Mouse (Mus musculus) CH12.LX (cell line): ENCODE results near the gene Hist3h2a. TPM values are rescaled to one million over a fixed set of nuclear protein-coding genes. Genes with fewer than 3 reads are reported as not detected.

ENCODE experiments used
- DNase-seq: peaks from one replicate; pipeline ENCODE4 v3.0.0-alpha.2; 2013; ENCODE audit errors: extremely low read depth
- H3K27ac ChIP-seq: 2 replicates; pipeline ENCODE4 v1.5.1; 2012; ENCODE audit warnings: low read depth, mild to moderate bottlenecking, control low read depth, moderate library complexity; ENCODE audit not compliant: insufficient read depth
- H3K27me3 ChIP-seq: replicated peaks from 2 replicates; pipeline ENCODE3; 2012; ENCODE audit warnings: inconsistent platforms
- H3K36me3 ChIP-seq, 2 experiments: replicated peaks in 1 of 2; 2 replicates each; pipeline versions ENCODE3 to v1.6.1; 2012; ENCODE audit warnings: inconsistent platforms in 1 of 2, low read length in 1 of 2, mild to moderate bottlenecking in 1 of 2, mixed read lengths in 1 of 2, moderate library complexity in 1 of 2; ENCODE audit not compliant: control insufficient read depth in 1 of 2, insufficient read depth in 1 of 2
- H3K4me1 ChIP-seq, 2 experiments: 2 replicates each; pipeline ENCODE4 v1.6.1; 2012; ENCODE audit warnings: inconsistent platforms in 1 of 2, moderate library complexity in 1 of 2; ENCODE audit not compliant: insufficient read depth in 2 of 2, control insufficient read depth in 1 of 2
- H3K4me2 ChIP-seq: 2 replicates; pipeline ENCODE4 v1.6.1; 2012; ENCODE audit warnings: low read depth, mild to moderate bottlenecking, control low read depth; ENCODE audit not compliant: poor library complexity, insufficient read depth, severe bottlenecking
- H3K4me3 ChIP-seq, 3 experiments: fragments of 150-350 bp in 1 of 3; sonication (generic) in 1 of 3; replicated peaks in 1 of 3; 2 replicates each; pipeline versions ENCODE3 to v1.5.1; 2011 to 2012; ENCODE audit warnings: low read depth in 2 of 3, low read length in 2 of 3, mild to moderate bottlenecking in 2 of 3, moderate library complexity in 2 of 3, control low read depth in 1 of 3, improper control_type of control experiment in 1 of 3, inconsistent platforms in 1 of 3, mixed read lengths in 1 of 3; ENCODE audit not compliant: poor library complexity in 1 of 3
- H3K79me2 ChIP-seq: replicated peaks from 2 replicates; pipeline ENCODE4 v1.6.1; 2012; ENCODE audit warnings: mild to moderate bottlenecking, moderate library complexity; ENCODE audit not compliant: control insufficient read depth, poor library complexity, insufficient read depth, severe bottlenecking; ENCODE audit errors: extremely low read depth
- H3K9ac ChIP-seq: 2 replicates; pipeline ENCODE4 v1.6.1; 2012; ENCODE audit warnings: low read depth, mild to moderate bottlenecking, control low read depth, moderate library complexity; ENCODE audit not compliant: insufficient read depth
- H3K9me3 ChIP-seq: replicated peaks from 2 replicates; pipeline ENCODE3; 2012; ENCODE audit warnings: low read length, inconsistent platforms, mixed read lengths
- BHLHE40 ChIP-seq: IDR thresholded peaks from 2 replicates; pipeline ENCODE4 v1.6.1; 2011; ENCODE audit warnings: mild to moderate bottlenecking, low read depth, low read length, improper control_type of control experiment
- CHD1 ChIP-seq: IDR thresholded peaks from 2 replicates; pipeline ENCODE4 v1.6.1; 2012; ENCODE audit warnings: low read depth, low read length, improper control_type of control experiment, inconsistent platforms
- CHD2 ChIP-seq: IDR thresholded peaks from 2 replicates; pipeline ENCODE4 v1.6.1; 2011; ENCODE audit warnings: low read length, improper control_type of control experiment
- CTCF ChIP-seq, 2 experiments: IDR thresholded peaks in 1 of 2; conservative IDR thresholded peaks in 1 of 2; 2 replicates each; pipeline ENCODE4 v1.5.1; 2011 to 2012; ENCODE audit warnings: low read depth in 2 of 2, low read length in 2 of 2, improper control_type of control experiment in 1 of 2, inconsistent platforms in 1 of 2, mild to moderate bottlenecking in 1 of 2, moderate library complexity in 1 of 2
- E2F4 ChIP-seq: IDR thresholded peaks from 2 replicates; pipeline ENCODE4 v1.6.1; 2011; ENCODE audit warnings: low read depth, low read length, improper control_type of control experiment; ENCODE audit not compliant: insufficient replicate concordance
- ELF1 ChIP-seq: IDR thresholded peaks from 2 replicates; pipeline ENCODE4 v1.6.1; 2014; ENCODE audit warnings: low read depth, mild to moderate bottlenecking, inconsistent platforms, low read length, improper control_type of control experiment
- ETS1 ChIP-seq: conservative IDR thresholded peaks from 2 replicates; pipeline ENCODE4 v1.6.1; 2012; ENCODE audit warnings: low read depth, mild to moderate bottlenecking, inconsistent platforms, low read length, improper control_type of control experiment, moderate library complexity
- GABPA ChIP-seq: IDR thresholded peaks from 2 replicates; pipeline ENCODE4 v1.6.1; 2012; ENCODE audit warnings: low read depth, low read length, improper control_type of control experiment, inconsistent platforms; ENCODE audit not compliant: insufficient replicate concordance
- HCFC1 ChIP-seq: IDR thresholded peaks from 2 replicates; pipeline ENCODE4 v1.6.1; 2012; ENCODE audit warnings: low read depth, mild to moderate bottlenecking, inconsistent platforms, low read length, improper control_type of control experiment
- IRF4 ChIP-seq: IDR thresholded peaks from 2 replicates; pipeline ENCODE4 v1.6.1; 2014; ENCODE audit warnings: low read depth, mild to moderate bottlenecking, inconsistent platforms, low read length, improper control_type of control experiment
- JUN ChIP-seq: IDR thresholded peaks from 2 replicates; pipeline ENCODE4 v1.6.1; 2011; ENCODE audit warnings: low read depth, mild to moderate bottlenecking, low read length, improper control_type of control experiment, moderate library complexity; ENCODE audit not compliant: insufficient read depth
- JUND ChIP-seq: conservative IDR thresholded peaks from 2 replicates; pipeline ENCODE4 v1.6.1; 2011; ENCODE audit warnings: low read depth, low read length, improper control_type of control experiment
- KAT2A ChIP-seq: IDR thresholded peaks from 2 replicates; pipeline ENCODE4 v1.6.1; 2012; ENCODE audit warnings: low read length, improper control_type of control experiment, inconsistent platforms; ENCODE audit not compliant: insufficient replicate concordance
- MAFK ChIP-seq: IDR thresholded peaks from 2 replicates; pipeline ENCODE4 v1.6.1; 2011; ENCODE audit warnings: low read length, improper control_type of control experiment; ENCODE audit not compliant: insufficient replicate concordance
- MAX ChIP-seq: IDR thresholded peaks from 2 replicates; pipeline ENCODE4 v1.6.1; 2011; ENCODE audit warnings: low read length, improper control_type of control experiment
- MAZ ChIP-seq: IDR thresholded peaks from 2 replicates; pipeline ENCODE4 v1.6.1; 2012; ENCODE audit warnings: low read depth, mild to moderate bottlenecking, inconsistent platforms, low read length, improper control_type of control experiment, moderate library complexity
- MEF2A ChIP-seq: IDR thresholded peaks from 2 replicates; pipeline ENCODE4 v1.6.1; 2014; ENCODE audit warnings: low read depth, mild to moderate bottlenecking, inconsistent platforms, low read length, improper control_type of control experiment, borderline replicate concordance
- MXI1 ChIP-seq: IDR thresholded peaks from 2 replicates; pipeline ENCODE4 v1.6.1; 2011; ENCODE audit warnings: mild to moderate bottlenecking, low read depth, low read length, improper control_type of control experiment
- MYC ChIP-seq: IDR thresholded peaks from 2 replicates; pipeline ENCODE4 v1.6.1; 2011; ENCODE audit warnings: low read depth, mild to moderate bottlenecking, improper control_type of control experiment, low read length
- NELFE ChIP-seq: IDR thresholded peaks from 2 replicates; pipeline ENCODE4 v1.6.1; 2011; ENCODE audit warnings: low read depth, low read length, improper control_type of control experiment
- NRF1 ChIP-seq: IDR thresholded peaks from 2 replicates; pipeline ENCODE4 v1.6.1; 2014; ENCODE audit warnings: low read depth, mild to moderate bottlenecking, inconsistent platforms, low read length, improper control_type of control experiment, moderate library complexity
- PAX5 ChIP-seq: IDR thresholded peaks from 2 replicates; pipeline ENCODE4 v1.6.1; 2012; ENCODE audit warnings: low read length, inconsistent platforms, mixed read lengths
- POLR2A ChIP-seq: IDR thresholded peaks from 2 replicates; pipeline ENCODE4 v1.6.1; 2011; ENCODE audit warnings: low read depth, mild to moderate bottlenecking, improper control_type of control experiment, low read length
- POLR2AphosphoS2 ChIP-seq: IDR thresholded peaks from 2 replicates; pipeline ENCODE4 v1.6.1; 2011; ENCODE audit warnings: low read depth, low read length, improper control_type of control experiment
- RAD21 ChIP-seq: IDR thresholded peaks from 2 replicates; pipeline ENCODE4 v1.6.1; 2011; ENCODE audit warnings: low read depth, mild to moderate bottlenecking, low read length, improper control_type of control experiment, moderate library complexity
- RCOR1 ChIP-seq: conservative IDR thresholded peaks from 2 replicates; pipeline ENCODE4 v1.6.1; 2012; ENCODE audit warnings: low read depth, mild to moderate bottlenecking, inconsistent platforms, low read length, improper control_type of control experiment
- SIN3A ChIP-seq: IDR thresholded peaks from 2 replicates; pipeline ENCODE4 v1.6.1; 2012; ENCODE audit warnings: low read length, improper control_type of control experiment, inconsistent platforms
- SMC3 ChIP-seq: IDR thresholded peaks from 2 replicates; pipeline ENCODE4 v1.6.1; 2011; ENCODE audit warnings: low read depth, low read length, improper control_type of control experiment
- TBP ChIP-seq: conservative IDR thresholded peaks from 2 replicates; pipeline ENCODE4 v1.6.1; 2011; ENCODE audit warnings: low read depth, low read length, improper control_type of control experiment
- TCF12 ChIP-seq: IDR thresholded peaks from 2 replicates; pipeline ENCODE4 v1.6.1; 2014; ENCODE audit warnings: low read depth, mild to moderate bottlenecking, inconsistent platforms, low read length, improper control_type of control experiment
- UBTF ChIP-seq: IDR thresholded peaks from 2 replicates; pipeline ENCODE4 v1.6.1; 2012; ENCODE audit warnings: low read depth, mild to moderate bottlenecking, inconsistent platforms, low read length, improper control_type of control experiment, moderate library complexity
- USF1 ChIP-seq: IDR thresholded peaks from 2 replicates; pipeline ENCODE4 v1.6.1; 2014; ENCODE audit warnings: low read depth, mild to moderate bottlenecking, inconsistent platforms, low read length, improper control_type of control experiment
- USF2 ChIP-seq: conservative IDR thresholded peaks from 2 replicates; pipeline ENCODE4 v1.6.1; 2011; ENCODE audit warnings: low read depth, low read length, improper control_type of control experiment
- ZC3H11A ChIP-seq: IDR thresholded peaks from 2 replicates; pipeline ENCODE4 v1.6.1; 2012; ENCODE audit warnings: low read depth, mild to moderate bottlenecking, inconsistent platforms, low read length, improper control_type of control experiment
- ZKSCAN1 ChIP-seq: IDR thresholded peaks from 2 replicates; pipeline ENCODE4 v1.6.1; 2012; ENCODE audit warnings: low read depth, inconsistent platforms, low read length, improper control_type of control experiment, borderline replicate concordance
- ZMIZ1 ChIP-seq: IDR thresholded peaks from 2 replicates; pipeline ENCODE4 v1.6.1; 2012; ENCODE audit warnings: low read depth, mild to moderate bottlenecking, inconsistent platforms, low read length, improper control_type of control experiment
- ZNF384 ChIP-seq: IDR thresholded peaks from 2 replicates; pipeline ENCODE4 v1.6.1; 2012; ENCODE audit warnings: low read depth, low read length, improper control_type of control experiment, inconsistent platforms
- dilution Hi-C: fragments of 300-500 bp; cut with MboI; formaldehyde crosslinking; loops from 2 replicates; pipeline ENCODE4 v1.14.3; 2020; ENCODE audit warnings: low sequenced_read_pairs; ENCODE audit not compliant: extremely low pct_unique_long_range_greater_than_20kb, extremely low pct_ligation_motif_present
- in situ Hi-C: fragments of 300-500 bp; cut with MboI; formaldehyde crosslinking; loops from 3 replicates; pipeline ENCODE4 v1.14.3; 2019; ENCODE audit warnings: low sequenced_read_pairs, low pct_ligation_motif_present, low pct_unique_long_range_greater_than_20kb, mixed read lengths
- polyA plus RNA-seq: library from polyadenylated mRNA; unstranded; fragments of >175 nt; gene quantifications from 2 replicates; pipeline ENCODE4 v1.2.1, GENCODE M21; 2012; ENCODE audit warnings: low read depth; ENCODE audit not compliant: insufficient read length
- total RNA-seq, 2 experiments: library from RNA; depleted of rRNA; stranded (reverse); fragments of 300-350 nt in 1 of 2; fragments of >200 nt in 1 of 2; gene quantifications; 2 replicates each; pipeline ENCODE4 v1.2.3; 2012 to 2014

Hist3h2a gene
- total RNA-seq (2012; rRNA removed) (97.2 and 125 TPM in 2 replicates), total RNA-seq (2014; rRNA removed) (4.4 and 6.1 TPM in 2 replicates), polyA plus RNA-seq (0.79 and 1.2 TPM in 2 replicates)

- Histone ChIP-seq H3K4me3 (peak within 1 kb of the TSS; percentile 72 to 78 (median 72)), H3K27ac (peak within 1 kb of the TSS; percentile 93), H3K9me3 (no peaks in the 10 kb centered on the region), H3K36me3 (peaks cover 2 to 14% of the 10 kb centered on the region in 2 experiments), H3K9ac (peak within 1 kb of the TSS; percentile 83), H3K4me2 (peak within 1 kb of the TSS; percentile 96), H3K27me3 (peaks cover 31% of the 10 kb centered on the region), H3K79me2 (peaks cover 2% of the 10 kb centered on the region; the same call in 1 of the 2 replicates), H3K4me1 (peaks cover 13 to 46% of the 10 kb centered on the region in 2 experiments)
- in situ Hi-C loops (loop anchor here (5.0 kb wide), 1 partner anchor 32 kb away; no protein-coding TSS in a partner anchor), dilution Hi-C loops (no loop called here)
- peak; percentile 100 for DNase-seq
- TF ChIP-seq SMC3, result peak; percentile 47
- no peak; the same call in 1 of the 2 replicates for TF ChIP-seq GABPA
- peak; percentile 12; the same call in 1 of the 2 replicates for TF ChIP-seq NRF1
- TF ChIP-seq SIN3A, result peak; percentile 89; the same call in 1 of the 2 replicates
- TF ChIP-seq CHD2, result peak; percentile 96
- peak; percentile 74 for TF ChIP-seq HCFC1
- TF ChIP-seq NELFE, result peak; percentile 100
- TF ChIP-seq MEF2A, result 0 out of 2 replicates have a peak, but pooled peaks have one; percentile 43
- TF ChIP-seq KAT2A, result 0 out of 2 replicates have a peak, but pooled peaks have one; percentile 11
- 0 out of 2 replicates have a peak, but pooled peaks have one; percentile 51 for TF ChIP-seq MAFK
- no peak; the same call in 1 of the 2 replicates for TF ChIP-seq ELF1
- TF ChIP-seq POLR2AphosphoS2, result peak; percentile 99
- TF ChIP-seq RCOR1, result no peak; the same call in 1 of the 2 replicates
- TF ChIP-seq MXI1, result peak; percentile 46
- 0 out of 2 replicates have a peak, but pooled peaks have one; percentile 47 for TF ChIP-seq IRF4
- TF ChIP-seq ZNF384, result no peak
- TF ChIP-seq CHD1, result no peak; the same call in 1 of the 2 replicates
- peak; percentile 64 for TF ChIP-seq MYC
- peak; percentile 84 for TF ChIP-seq BHLHE40
- peak; percentile 66 for TF ChIP-seq USF1
- peak; percentile 99 for TF ChIP-seq ZMIZ1
- TF ChIP-seq ZC3H11A, result no peak
- peak in 1 of 2 experiments; percentile 72; a peak in 2 of 4 replicates for TF ChIP-seq CTCF (conservative IDR thresholded peaks at IDR 0.05 in 1 of 2, IDR thresholded peaks at IDR 0.05 in 1 of 2; ENCODE audit: low read depth in 2 of 2, low read length in 2 of 2)
- peak; percentile 12; the same call in 1 of the 2 replicates for TF ChIP-seq E2F4
- peak; percentile 97 for TF ChIP-seq JUN
- TF ChIP-seq ETS1, result 0 out of 2 replicates have a peak, but pooled peaks have one; percentile 12
- TF ChIP-seq ZKSCAN1, result no peak
- TF ChIP-seq RAD21, result peak; percentile 39
- TF ChIP-seq POLR2A, result peak; percentile 99
- TF ChIP-seq JUND, result peak; percentile 97
- peak; percentile 29; the same call in 1 of the 2 replicates for TF ChIP-seq MAX
- TF ChIP-seq TBP, result peak; percentile 99
- peak; percentile 28; the same call in 1 of the 2 replicates for TF ChIP-seq USF2
- TF ChIP-seq MAZ, result no peak
- peak; percentile 98 for TF ChIP-seq TCF12
- no peak for TF ChIP-seq PAX5
- peak; percentile 97 for TF ChIP-seq UBTF
Measured at GRCm38 (mm10) chr11:58954420-58955142, at the start of gene Hist3h2a, which contains the start of gene Trim17. Gene Hist3h2a, plus strand, starts transcription at chr11:58954685. Gene Trim17, plus strand, starts transcription at chr11:58954685.
